Mouse (Mus musculus): ENCODE measurements around the gene Gstt4.

Gstt4 gene

GRCm38 (mm10) chr10:75789841-75790240, 32.5 kb downstream of the Gstt4 start:
- DNase-seq (ENCODE audit: low read depth, low spot score), result no peak

- no peak for DNase-seq (ENCODE audit: low read depth, low spot score)
These were observed 33.1 kb downstream of the Gstt4 start for GRCm38 (mm10) chr10:75789081-75789735.

- no peak for DNase-seq (ENCODE audit: low read depth, low spot score)
These were observed 34.1 kb downstream of the Gstt4 start for GRCm38 (mm10) chr10:75788277-75788676.

- DNase-seq (ENCODE audit: low read depth, low spot score), result no peak
These were observed 36.9 kb downstream of the Gstt4 start for GRCm38 (mm10) chr10:75785442-75785841.

- DNase-seq (ENCODE audit: low read depth, low spot score), result peak; percentile 93
These were observed 41.4 kb downstream of the Gstt4 start, which contains the start of the genes Gm20441 and Gstt3 for GRCm38 (mm10) chr10:75780769-75781578. Gm20441 (minus strand) TSS chr10:75780954. Gstt3 (minus strand) TSS chr10:75781414.

GRCm38 (mm10) chr10:75779206-75780174, 42.9 kb downstream of the Gstt4 start:
- DNase-seq (ENCODE audit: low read depth, low spot score), result no peak

- DNase-seq (ENCODE audit: low read depth, low spot score), result no peak
These were observed 44.5 kb downstream of the Gstt4 start for GRCm38 (mm10) chr10:75777885-75778284.

- DNase-seq (ENCODE audit: low read depth, low spot score), result no peak
These were observed 45.8 kb downstream of the Gstt4 start for GRCm38 (mm10) chr10:75776562-75776961.

GRCm38 (mm10) chr10:75774587-75774986, 47.8 kb downstream of the Gstt4 start:
- no peak for DNase-seq (ENCODE audit: low read depth, low spot score)

- DNase-seq (ENCODE audit: low read depth, low spot score), result no peak
These were observed 48.2 kb downstream of the Gstt4 start for GRCm38 (mm10) chr10:75774102-75774501.

- DNase-seq (ENCODE audit: low read depth, low spot score), result peak; percentile 98
These were observed 49.3 kb downstream of the Gstt4 start, which contains the start of gene Ddt for GRCm38 (mm10) chr10:75772795-75773664. Ddt (minus strand) TSS chr10:75773414.

GRCm38 (mm10) chr10:75767756-75768155, 54.6 kb downstream of the Gstt4 start:
- peak; percentile 51 for DNase-seq (ENCODE audit: low read depth, low spot score)

- DNase-seq (ENCODE audit: low read depth, low spot score), result no peak
These were observed 55.5 kb downstream of the Gstt4 start for GRCm38 (mm10) chr10:75766856-75767255.
